Mouse (Mus musculus): ENCODE data around the gene Egfl8. TPM values are rescaled to one million over a fixed set of nuclear protein-coding genes. Genes with fewer than 3 reads are reported as not detected.

The Egfl8 gene
- total and polyA plus RNA-seq, 2 experiments from 2014 or later = 3.5 to 7.4 TPM

GRCm38 (mm10) chr17:34583397-34583796 is 32.4 kb downstream of the Egfl8 start:
- 43% methylated on average over 7 of the region's 7 CpGs for WGBS
- TF ChIP-seq CTCF (IDR thresholded peaks at IDR 0.05; ENCODE audit: low read depth) = no peak

GRCm38 (mm10) chr17:34582528-34582927 is 33.2 kb downstream of the Egfl8 start:
- DNase-seq (ENCODE audit: low spot score) (no peak), ATAC-seq (no peak)
- no peaks in the 10 kb centered on the region for H3K9me3 ChIP-seq (ENCODE audit: low read length)
- TF ChIP-seq CTCF (IDR thresholded peaks at IDR 0.05; ENCODE audit: low read depth) = no peak
- H3K4me2 ChIP-seq (ENCODE audit: low read depth, low read length) = no peak overlapping the region
- H3K4me3 ChIP-seq (ENCODE audit: low read length) = no peak overlapping the region
- no peak overlapping the region for H3K9ac ChIP-seq (replicated peaks; ENCODE audit: low read length)
- no peak overlapping the region for H3K27ac ChIP-seq
- H3K36me3 ChIP-seq (ENCODE audit: insufficient read depth, low read length) = no peaks in the 10 kb centered on the region
- no peaks in the 10 kb centered on the region for H3K27me3 ChIP-seq (ENCODE audit: insufficient read depth, low read length)
- 85% methylated on average over 12 of the region's 12 CpGs for WGBS
- no peaks in the 10 kb centered on the region for H3K4me1 ChIP-seq (ENCODE audit: insufficient read depth, low read length)

More at GRCm38 (mm10) chr17:34583397-34583796, 32.4 kb downstream of the Egfl8 start:
- Histone ChIP-seq H3K9ac (replicated peaks; ENCODE audit: low read length) (no peak overlapping the region), H3K9me3 (ENCODE audit: low read length) (no peaks in the 10 kb centered on the region), H3K4me1 (ENCODE audit: insufficient read depth, low read length) (no peaks in the 10 kb centered on the region), H3K27ac (no peak overlapping the region), H3K36me3 (ENCODE audit: insufficient read depth, low read length) (no peaks in the 10 kb centered on the region), H3K4me2 (ENCODE audit: low read depth, low read length) (no peak overlapping the region), H3K27me3 (ENCODE audit: insufficient read depth, low read length) (no peaks in the 10 kb centered on the region), H3K4me3 (ENCODE audit: low read length) (no peak overlapping the region)
- no peak for ATAC-seq
- no peak for DNase-seq (ENCODE audit: low spot score)

GRCm38 (mm10) chr17:34578070-34578469 is 37.7 kb downstream of the Egfl8 start:
- DNase-seq (ENCODE audit: low spot score) (no peak), ATAC-seq (no peak)
- WGBS = 91% methylated on average over 3 of the region's 3 CpGs
- Histone ChIP-seq H3K27ac (no peak overlapping the region), H3K4me2 (ENCODE audit: low read depth, low read length) (no peak overlapping the region), H3K4me3 (ENCODE audit: low read length) (no peak overlapping the region), H3K36me3 (ENCODE audit: insufficient read depth, low read length) (no peaks in the 10 kb centered on the region), H3K9ac (replicated peaks; ENCODE audit: low read length) (no peak overlapping the region), H3K9me3 (ENCODE audit: low read length) (no peaks in the 10 kb centered on the region), H3K4me1 (ENCODE audit: insufficient read depth, low read length) (no peaks in the 10 kb centered on the region), H3K27me3 (ENCODE audit: insufficient read depth, low read length) (no peaks in the 10 kb centered on the region)
- TF ChIP-seq CTCF (IDR thresholded peaks at IDR 0.05; ENCODE audit: low read depth) = no peak

- TF ChIP-seq CTCF (IDR thresholded peaks at IDR 0.05; ENCODE audit: low read depth) = no peak
- WGBS = 75% methylated on average over 5 of the region's 5 CpGs
- no peak for DNase-seq (ENCODE audit: low spot score)
- H3K4me2 ChIP-seq (ENCODE audit: low read depth, low read length) = no peak overlapping the region
- no peaks in the 10 kb centered on the region for H3K27me3 ChIP-seq (ENCODE audit: insufficient read depth, low read length)
- H3K27ac ChIP-seq = no peak overlapping the region
- H3K36me3 ChIP-seq (ENCODE audit: insufficient read depth, low read length) = no peaks in the 10 kb centered on the region
- H3K9ac ChIP-seq (replicated peaks; ENCODE audit: low read length) = no peak overlapping the region
- no peak for ATAC-seq
- H3K4me3 ChIP-seq (ENCODE audit: low read length) = no peak overlapping the region
- H3K4me1 ChIP-seq (ENCODE audit: insufficient read depth, low read length) = no peaks in the 10 kb centered on the region
- H3K9me3 ChIP-seq (ENCODE audit: low read length) = no peaks in the 10 kb centered on the region
Observed at GRCm38 (mm10) chr17:34576577-34576976, 39.2 kb downstream of the Egfl8 start.

GRCm38 (mm10) chr17:34572361-34572760 is 43.4 kb downstream of the Egfl8 start:
- Histone ChIP-seq H3K36me3 (ENCODE audit: insufficient read depth, low read length) (no peaks in the 10 kb centered on the region), H3K4me1 (ENCODE audit: insufficient read depth, low read length) (no peaks in the 10 kb centered on the region), H3K9ac (replicated peaks; ENCODE audit: low read length) (no peak overlapping the region), H3K27ac (no peak overlapping the region), H3K4me3 (ENCODE audit: low read length) (no peak overlapping the region), H3K27me3 (ENCODE audit: insufficient read depth, low read length) (no peaks in the 10 kb centered on the region), H3K9me3 (ENCODE audit: low read length) (no peaks in the 10 kb centered on the region), H3K4me2 (ENCODE audit: low read depth, low read length) (no peak overlapping the region)
- DNase-seq (ENCODE audit: low spot score) (peak; percentile 27), ATAC-seq (peak; percentile 44; the same call in 1 of the 2 replicates)
- WGBS = 18% methylated on average over 15 of the region's 15 CpGs
- peak; percentile 15; the same call in 1 of the 2 replicates for TF ChIP-seq CTCF (IDR thresholded peaks at IDR 0.05; ENCODE audit: low read depth)

- ATAC-seq (no peak), DNase-seq (ENCODE audit: low spot score) (no peak)
- TF ChIP-seq CTCF (IDR thresholded peaks at IDR 0.05; ENCODE audit: low read depth) = peak; percentile 62
- H3K4me3 ChIP-seq (ENCODE audit: low read length) = no peak overlapping the region
- H3K27me3 ChIP-seq (ENCODE audit: insufficient read depth, low read length) = no peaks in the 10 kb centered on the region
- no peaks in the 10 kb centered on the region for H3K36me3 ChIP-seq (ENCODE audit: insufficient read depth, low read length)
- no peak overlapping the region for H3K9ac ChIP-seq (replicated peaks; ENCODE audit: low read length)
- no peak overlapping the region for H3K27ac ChIP-seq
- 17% methylated on average over 5 of the region's 5 CpGs for WGBS
- H3K9me3 ChIP-seq (ENCODE audit: low read length) = no peaks in the 10 kb centered on the region
- H3K4me2 ChIP-seq (ENCODE audit: low read depth, low read length) = no peak overlapping the region
- H3K4me1 ChIP-seq (ENCODE audit: insufficient read depth, low read length) = no peaks in the 10 kb centered on the region
Observed at GRCm38 (mm10) chr17:34571875-34572274, 43.9 kb downstream of the Egfl8 start.

- Histone ChIP-seq H3K9me3 (ENCODE audit: low read length) (no peaks in the 10 kb centered on the region), H3K4me1 (ENCODE audit: insufficient read depth, low read length) (no peaks in the 10 kb centered on the region), H3K27me3 (ENCODE audit: insufficient read depth, low read length) (no peaks in the 10 kb centered on the region), H3K4me2 (ENCODE audit: low read depth, low read length) (no peak overlapping the region), H3K36me3 (ENCODE audit: insufficient read depth, low read length) (no peaks in the 10 kb centered on the region), H3K4me3 (ENCODE audit: low read length) (no peak overlapping the region), H3K27ac (no peak overlapping the region), H3K9ac (replicated peaks; ENCODE audit: low read length) (no peak overlapping the region)
- 68% methylated on average over 4 of the region's 4 CpGs for WGBS
- ATAC-seq = no peak
- no peak for DNase-seq (ENCODE audit: low spot score)
- TF ChIP-seq CTCF (IDR thresholded peaks at IDR 0.05; ENCODE audit: low read depth) = no peak
Observed at GRCm38 (mm10) chr17:34569919-34570318, 45.9 kb downstream of the Egfl8 start.
